Mouse (Mus musculus): Measurements from ENCODE around the gene Ttc12. TPM values are rescaled to one million over a fixed set of nuclear protein-coding genes. Genes with fewer than 3 reads are reported as not detected.

Ttc12 gene
- total and polyA plus RNA-seq, 2 experiments from 2014 or later = 5.3 to 5.4 TPM

DNA sequence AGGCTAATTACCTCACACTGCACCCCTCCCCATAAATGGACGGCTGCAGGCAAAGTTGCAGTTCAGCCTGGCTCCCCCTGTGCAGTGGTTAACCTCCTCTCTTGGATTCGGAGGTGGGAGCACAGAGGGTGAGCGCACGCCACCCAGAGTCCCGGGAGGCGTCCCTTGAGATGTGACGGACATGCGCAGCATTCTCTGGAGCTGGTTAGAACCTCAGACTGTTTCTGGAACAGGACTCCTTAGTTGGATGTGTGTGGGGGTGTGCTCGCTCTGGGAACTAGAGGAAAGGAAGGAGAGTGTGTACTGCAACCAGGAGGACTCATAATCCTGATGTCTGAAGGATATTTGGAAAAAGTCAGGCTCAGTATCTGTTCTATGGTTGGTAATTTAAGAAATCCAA, 38.7 kb upstream of the Ttc12 start:
- H3K27me3 ChIP-seq (ENCODE audit: control insufficient read depth, insufficient read depth, low read length) = no peaks in the 10 kb centered on the region
- TF ChIP-seq EP300 (IDR thresholded peaks at IDR 0.05; ENCODE audit: low read depth) (no peak), CTCF (IDR thresholded peaks at IDR 0.05; ENCODE audit: low read depth) (no peak)
- H3K27ac ChIP-seq (ENCODE audit: low read depth) = no peak overlapping the region
- DNase-seq (ENCODE audit: low spot score) = no peak
- no peaks in the 10 kb centered on the region for H3K4me1 ChIP-seq (ENCODE audit: control insufficient read depth, insufficient read depth)
- no peak overlapping the region for H3K9ac ChIP-seq (replicated peaks; ENCODE audit: low read depth, low read length)
- 76% methylated on average over 9 of the region's 9 CpGs for WGBS
- H3K4me3 ChIP-seq (ENCODE audit: low read depth, low read length) = no peak overlapping the region
- ATAC-seq (ENCODE audit: insufficient read depth, low read depth) = no peak
- H3K9me3 ChIP-seq (replicated peaks; ENCODE audit: control insufficient read depth, low read length) = no peaks in the 10 kb centered on the region
- H3K4me2 ChIP-seq (ENCODE audit: low read depth, low read length) = no peak overlapping the region
- H3K36me3 ChIP-seq (replicated peaks; ENCODE audit: control insufficient read depth, insufficient read depth, low read length) = peaks cover 28% of the 10 kb centered on the region

DNA sequence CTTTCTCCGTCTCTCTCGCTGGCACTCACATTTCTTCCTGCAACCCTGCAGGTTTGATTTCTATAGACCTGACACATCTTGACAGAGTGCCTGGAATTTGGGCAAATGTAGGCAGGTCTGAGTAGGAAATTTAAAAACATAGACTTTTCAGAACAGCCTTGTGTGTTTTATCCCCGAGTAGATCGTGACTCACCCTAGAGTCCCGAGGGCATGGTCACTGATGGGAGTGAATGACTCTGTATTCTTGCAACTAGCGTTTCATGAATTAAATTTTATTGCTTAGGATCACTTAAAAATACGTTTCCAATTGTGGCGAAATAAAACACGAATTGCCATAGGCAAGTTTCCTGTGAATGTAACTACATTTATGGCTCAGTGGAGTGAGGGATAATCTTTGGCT, 37.9 kb upstream of the Ttc12 start:
- H3K36me3 ChIP-seq (replicated peaks; ENCODE audit: control insufficient read depth, insufficient read depth, low read length) = peaks cover 36% of the 10 kb centered on the region
- no peaks in the 10 kb centered on the region for H3K27me3 ChIP-seq (ENCODE audit: control insufficient read depth, insufficient read depth, low read length)
- H3K9me3 ChIP-seq (replicated peaks; ENCODE audit: control insufficient read depth, low read length) = no peaks in the 10 kb centered on the region
- no peak overlapping the region for H3K4me3 ChIP-seq (ENCODE audit: low read depth, low read length)
- 92% methylated on average over 9 of the region's 9 CpGs for WGBS
- no peak overlapping the region for H3K9ac ChIP-seq (replicated peaks; ENCODE audit: low read depth, low read length)
- ATAC-seq (ENCODE audit: insufficient read depth, low read depth) = no peak
- DNase-seq (ENCODE audit: low spot score) = no peak
- no peak overlapping the region for H3K4me2 ChIP-seq (ENCODE audit: low read depth, low read length)
- no peaks in the 10 kb centered on the region for H3K4me1 ChIP-seq (ENCODE audit: control insufficient read depth, insufficient read depth)
- no peak overlapping the region for H3K27ac ChIP-seq (ENCODE audit: low read depth)
- TF ChIP-seq CTCF (IDR thresholded peaks at IDR 0.05; ENCODE audit: low read depth) (no peak), EP300 (IDR thresholded peaks at IDR 0.05; ENCODE audit: low read depth) (no peak)

DNA sequence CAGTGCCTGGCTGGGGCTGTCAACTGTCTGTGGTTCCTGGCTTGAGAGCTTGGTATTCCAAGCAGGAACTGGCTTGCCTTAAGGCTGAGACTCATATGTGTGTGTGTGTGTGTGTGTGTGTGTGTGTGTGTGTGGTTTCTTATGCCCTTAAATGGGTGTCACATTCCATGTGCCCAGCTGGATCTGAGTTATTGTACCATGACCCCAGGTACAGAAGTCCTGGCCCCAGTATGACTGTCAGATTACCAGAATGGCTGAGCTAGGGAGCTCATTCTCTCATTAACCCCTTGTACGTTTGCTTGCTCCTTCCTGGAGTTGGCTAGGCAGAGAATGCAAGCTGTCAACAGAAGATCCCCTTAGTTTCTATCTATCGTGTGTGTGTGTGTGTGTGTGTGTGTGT, 28.3 kb upstream of the Ttc12 start:
- H3K36me3 ChIP-seq (replicated peaks; ENCODE audit: control insufficient read depth, insufficient read depth, low read length) = peaks cover 26% of the 10 kb centered on the region; the same call in 1 of the 2 replicates
- H3K4me1 ChIP-seq (ENCODE audit: control insufficient read depth, insufficient read depth) = no peaks in the 10 kb centered on the region
- DNase-seq (ENCODE audit: low spot score) = no peak
- H3K4me2 ChIP-seq (ENCODE audit: low read depth, low read length) = no peak overlapping the region
- 79% methylated on average over 2 of the region's 2 CpGs for WGBS
- TF ChIP-seq EP300 (IDR thresholded peaks at IDR 0.05; ENCODE audit: low read depth) = no peak
- TF ChIP-seq CTCF (IDR thresholded peaks at IDR 0.05; ENCODE audit: low read depth) = no peak
- no peak overlapping the region for H3K4me3 ChIP-seq (ENCODE audit: low read depth, low read length)
- no peak overlapping the region for H3K27ac ChIP-seq (ENCODE audit: low read depth)
- H3K27me3 ChIP-seq (ENCODE audit: control insufficient read depth, insufficient read depth, low read length) = no peaks in the 10 kb centered on the region
- no peaks in the 10 kb centered on the region for H3K9me3 ChIP-seq (replicated peaks; ENCODE audit: control insufficient read depth, low read length)
- no peak overlapping the region for H3K9ac ChIP-seq (replicated peaks; ENCODE audit: low read depth, low read length)
- ATAC-seq (ENCODE audit: insufficient read depth, low read depth) = no peak

DNA sequence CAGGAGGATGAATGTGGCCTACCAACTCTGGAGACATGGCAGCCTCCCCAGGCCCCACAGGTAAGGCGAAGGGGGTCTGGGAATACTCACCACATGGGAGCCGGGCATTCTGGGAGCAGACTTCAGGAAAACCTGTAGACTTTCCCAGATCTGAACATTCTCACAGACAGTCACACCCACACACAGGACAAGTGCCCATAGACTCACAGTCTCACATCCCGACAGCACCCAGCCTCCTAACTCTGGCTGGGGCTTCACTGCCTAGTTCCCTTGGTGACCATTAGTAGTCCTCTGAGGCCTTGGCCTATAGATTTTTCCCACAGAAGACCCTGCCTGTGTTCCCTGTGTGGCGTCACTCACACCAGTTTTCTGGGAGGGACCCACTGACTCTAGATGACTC, 24.6 kb upstream of the Ttc12 start:
- no peak for ATAC-seq (ENCODE audit: insufficient read depth, low read depth)
- 87% methylated on average over 4 of the region's 4 CpGs for WGBS
- H3K27ac ChIP-seq (ENCODE audit: low read depth) = no peak overlapping the region
- H3K9me3 ChIP-seq (replicated peaks; ENCODE audit: control insufficient read depth, low read length) = no peaks in the 10 kb centered on the region
- H3K4me1 ChIP-seq (ENCODE audit: control insufficient read depth, insufficient read depth) = no peaks in the 10 kb centered on the region
- no peak overlapping the region for H3K4me3 ChIP-seq (ENCODE audit: low read depth, low read length)
- peaks cover 33% of the 10 kb centered on the region for H3K36me3 ChIP-seq (replicated peaks; ENCODE audit: control insufficient read depth, insufficient read depth, low read length)
- DNase-seq (ENCODE audit: low spot score) = no peak
- no peak for TF ChIP-seq EP300 (IDR thresholded peaks at IDR 0.05; ENCODE audit: low read depth)
- TF ChIP-seq CTCF (IDR thresholded peaks at IDR 0.05; ENCODE audit: low read depth) = no peak
- no peaks in the 10 kb centered on the region for H3K27me3 ChIP-seq (ENCODE audit: control insufficient read depth, insufficient read depth, low read length)
- no peak overlapping the region for H3K9ac ChIP-seq (replicated peaks; ENCODE audit: low read depth, low read length)
- H3K4me2 ChIP-seq (ENCODE audit: low read depth, low read length) = no peak overlapping the region

DNA sequence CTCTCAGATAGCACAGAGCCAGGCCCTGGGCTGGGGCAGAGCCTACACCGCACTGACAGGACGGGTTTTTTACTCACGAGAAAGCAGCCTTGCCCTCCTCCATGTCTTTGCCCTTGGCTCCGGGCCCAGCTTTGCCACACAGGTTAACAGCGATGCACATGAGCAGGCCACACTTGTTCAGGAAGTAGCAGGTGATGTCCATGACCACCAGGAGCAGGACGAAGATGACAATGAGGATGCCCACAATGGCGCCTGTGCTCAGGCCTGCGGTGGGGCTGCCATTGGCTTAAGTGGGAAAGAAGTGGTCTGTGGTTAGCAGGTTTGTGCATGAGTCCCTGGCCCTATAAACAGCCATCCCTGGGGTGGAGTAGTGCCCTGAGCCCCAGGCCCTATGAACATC, 23.6 kb upstream of the Ttc12 start:
- Histone ChIP-seq H3K27ac (ENCODE audit: low read depth) (no peak overlapping the region), H3K9me3 (replicated peaks; ENCODE audit: control insufficient read depth, low read length) (no peaks in the 10 kb centered on the region), H3K27me3 (ENCODE audit: control insufficient read depth, insufficient read depth, low read length) (no peaks in the 10 kb centered on the region), H3K4me1 (ENCODE audit: control insufficient read depth, insufficient read depth) (no peaks in the 10 kb centered on the region), H3K4me2 (ENCODE audit: low read depth, low read length) (no peak overlapping the region), H3K36me3 (replicated peaks; ENCODE audit: control insufficient read depth, insufficient read depth, low read length) (peaks cover 33% of the 10 kb centered on the region), H3K4me3 (ENCODE audit: low read depth, low read length) (no peak overlapping the region), H3K9ac (replicated peaks; ENCODE audit: low read depth, low read length) (no peak overlapping the region)
- no peak for TF ChIP-seq CTCF (IDR thresholded peaks at IDR 0.05; ENCODE audit: low read depth)
- ATAC-seq (ENCODE audit: insufficient read depth, low read depth) (no peak), DNase-seq (ENCODE audit: low spot score) (no peak)
- 91% methylated on average over 8 of the region's 8 CpGs for WGBS

DNA sequence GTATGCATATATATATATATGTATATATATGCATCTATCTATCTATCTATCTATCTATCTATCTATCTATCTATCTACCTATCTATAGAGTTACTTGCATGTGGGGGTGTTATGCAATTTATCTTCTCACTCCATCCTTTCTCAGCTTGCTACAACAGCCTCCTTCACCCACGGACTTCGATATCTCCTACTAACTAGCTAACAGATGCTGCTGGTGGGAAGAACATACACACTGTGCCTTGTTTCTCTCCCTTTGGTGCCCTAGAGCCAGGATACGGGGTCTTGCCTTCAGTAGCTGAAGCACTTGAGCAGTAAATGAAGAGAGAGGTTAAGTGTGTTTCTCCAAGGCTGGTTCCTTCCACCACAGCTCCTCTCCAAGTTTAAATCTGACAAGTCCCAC, 23.1 kb upstream of the Ttc12 start:
- Histone ChIP-seq H3K4me2 (ENCODE audit: low read depth, low read length) (no peak overlapping the region), H3K27me3 (ENCODE audit: control insufficient read depth, insufficient read depth, low read length) (no peaks in the 10 kb centered on the region), H3K36me3 (replicated peaks; ENCODE audit: control insufficient read depth, insufficient read depth, low read length) (peaks cover 38% of the 10 kb centered on the region), H3K9ac (replicated peaks; ENCODE audit: low read depth, low read length) (no peak overlapping the region), H3K4me1 (ENCODE audit: control insufficient read depth, insufficient read depth) (no peaks in the 10 kb centered on the region), H3K9me3 (replicated peaks; ENCODE audit: control insufficient read depth, low read length) (no peaks in the 10 kb centered on the region), H3K4me3 (ENCODE audit: low read depth, low read length) (no peak overlapping the region), H3K27ac (ENCODE audit: low read depth) (no peak overlapping the region)
- TF ChIP-seq CTCF (IDR thresholded peaks at IDR 0.05; ENCODE audit: low read depth) (no peak), EP300 (IDR thresholded peaks at IDR 0.05; ENCODE audit: low read depth) (no peak)
- no peak for DNase-seq (ENCODE audit: low spot score)
- whole genome bisulfite sequencing = 91% methylated on average over 3 of the region's 3 CpGs
- no peak for ATAC-seq (ENCODE audit: insufficient read depth, low read depth)

All from heart, postnatal 0 days (tissue).